Mouse (Mus musculus) liver, embryonic 16.5 days (tissue): ENCODE measurements around the gene Pawr. TPM values are rescaled to one million over a fixed set of nuclear protein-coding genes. Genes with fewer than 3 reads are reported as not detected.

ENCODE experiments used
- ATAC-seq: fragments of 200-750 bp; cut with Nextera tagmentation; 2 replicates; pipeline ENCODE4 v1.8.0; 2017; ENCODE audit warnings: low read depth, mild to moderate bottlenecking, moderate number of reproducible peaks, moderate library complexity
- H3K27ac ChIP-seq: fragments of 300-500 bp; sonication (generic); 2 replicates; pipeline ENCODE4 v1.5.1; 2014; ENCODE audit warnings: mild to moderate bottlenecking, low read length
- H3K27me3 ChIP-seq: fragments of 300-500 bp; sonication (generic); 2 replicates; pipeline ENCODE4 v1.6.1; 2014; ENCODE audit warnings: low read depth, low read length, mixed read lengths; ENCODE audit not compliant: control insufficient read depth, insufficient read depth
- H3K36me3 ChIP-seq: fragments of 300-500 bp; sonication (generic); 2 replicates; pipeline ENCODE4 v1.6.1; 2014; ENCODE audit warnings: mild to moderate bottlenecking; ENCODE audit not compliant: control insufficient read depth, insufficient read depth
- H3K4me1 ChIP-seq: fragments of 300-500 bp; sonication (generic); 2 replicates; pipeline ENCODE4 v1.6.1; 2014; ENCODE audit warnings: low read depth, low read length, mixed read lengths; ENCODE audit not compliant: control insufficient read depth
- H3K4me2 ChIP-seq: fragments of 300-500 bp; sonication (generic); 2 replicates; pipeline ENCODE4 v1.6.1; 2014; ENCODE audit warnings: low read depth, low read length, mixed read lengths
- H3K4me3 ChIP-seq: fragments of 300-500 bp; sonication (generic); 2 replicates; pipeline ENCODE4 v1.5.1; 2014; ENCODE audit warnings: low read depth, mild to moderate bottlenecking, low read length
- H3K9ac ChIP-seq: fragments of 300-500 bp; sonication (generic); 2 replicates; pipeline ENCODE4 v1.6.1; 2014; ENCODE audit warnings: low read depth, low read length
- H3K9me3 ChIP-seq: fragments of 300-500 bp; sonication (generic); replicated peaks from 2 replicates; pipeline ENCODE4 v1.6.1; 2016; ENCODE audit warnings: low read length; ENCODE audit not compliant: control insufficient read depth
- WGBS: fragments of 180-500 bp; shearing (Covaris S2); extraction: QIAGEN DNeasy Blood & Tissue Kit; methylation state at CpG from one replicate; pipeline ENCODE4 v1.1.7; 2014; ENCODE audit not compliant: insufficient replicate concordance; 5-methylcytosine and 5-hydroxymethylcytosine counted together
- polyA plus RNA-seq: library from polyadenylated mRNA; unstranded; fragments of >200 nt; fragmentation: Nextera tagmentation; extraction: Ambion mirVana; gene quantifications from 2 replicates; pipeline ENCODE4 v1.2.1, GENCODE M21; 2015

The Pawr gene
- polyA plus RNA-seq, result 3.1 and 3.7 TPM in 2 replicates

DNA sequence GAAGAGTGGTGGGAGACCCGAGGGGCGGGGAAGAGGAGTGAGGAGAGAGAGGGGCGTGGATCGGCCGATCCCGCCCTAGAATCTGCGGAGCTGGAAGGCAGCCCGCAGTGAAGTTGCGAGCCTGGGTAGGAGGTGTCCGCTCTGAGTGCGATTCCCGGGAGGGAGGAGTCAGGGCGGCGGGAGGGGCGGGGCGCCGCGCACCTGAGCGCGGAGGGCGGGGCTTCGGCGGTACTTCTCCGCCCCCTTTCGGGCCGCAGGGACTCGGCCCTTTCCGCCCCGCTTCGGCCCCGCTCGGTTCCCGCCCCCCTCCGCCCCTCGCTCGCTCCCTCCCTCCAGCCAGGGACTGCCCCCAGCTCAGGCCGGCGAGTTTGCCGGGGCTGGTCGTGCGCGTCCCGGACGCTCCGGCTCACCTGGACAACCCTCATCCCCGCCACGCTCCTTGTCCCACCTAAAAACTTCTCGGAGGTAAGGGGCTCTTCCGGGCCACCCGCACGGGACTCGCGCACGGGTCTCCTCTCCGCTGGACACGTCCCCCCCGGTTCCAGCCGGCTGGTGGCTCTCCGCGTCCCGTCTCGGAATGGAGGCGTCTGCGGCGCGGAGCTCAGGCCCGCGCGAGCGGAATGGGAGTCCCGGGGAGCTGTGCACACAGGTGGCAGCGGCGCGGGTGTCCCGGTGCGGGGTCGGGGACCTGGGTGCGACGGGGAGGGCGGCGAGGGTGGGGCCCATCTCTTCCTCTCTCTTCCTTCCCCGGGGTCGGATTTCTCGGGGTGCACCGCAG is at the start of gene Pawr:
Gene Pawr (plus strand): TSS at position 338 of the 778 bp plus-strand sequence.
- peak; percentile 88 for ATAC-seq
- H3K4me2 ChIP-seq, result peak within 1 kb of the TSS; percentile 72
- H3K4me1 ChIP-seq, result peaks cover 3% of the 10 kb centered on the region; the same call in 1 of the 2 replicates
- WGBS, result under 1% methylated on average over 72 of the region's 85 CpGs
- peaks cover 36% of the 10 kb centered on the region for H3K27me3 ChIP-seq
- H3K4me3 ChIP-seq, result peak within 1 kb of the TSS; percentile 72
- H3K9ac ChIP-seq, result peak within 1 kb of the TSS; percentile 68
- H3K36me3 ChIP-seq, result no peaks in the 10 kb centered on the region
- peak within 1 kb of the TSS; percentile 69 for H3K27ac ChIP-seq
- no peaks in the 10 kb centered on the region for H3K9me3 ChIP-seq

DNA sequence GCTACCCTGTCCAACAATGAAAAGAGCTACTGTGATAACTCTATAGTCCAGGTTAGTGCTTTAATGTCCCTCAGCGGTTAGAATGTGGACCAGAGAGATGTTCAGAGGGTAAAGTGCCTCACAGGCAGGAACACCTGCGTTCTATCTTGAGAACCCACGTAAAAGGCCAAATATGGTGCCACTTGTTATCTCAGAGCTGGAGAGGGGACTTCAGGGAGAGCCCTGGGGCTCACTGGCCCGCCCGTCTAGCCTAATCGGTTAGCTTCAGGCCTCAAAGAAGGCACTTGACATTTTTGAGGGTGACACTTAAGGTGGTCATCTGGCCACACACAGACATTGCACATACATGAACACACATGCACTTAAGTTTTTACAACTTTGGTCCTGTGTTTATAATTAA is 49.6 kb upstream of the Pawr start:
- Histone ChIP-seq H3K27ac (no peak overlapping the region), H3K4me1 (no peaks in the 10 kb centered on the region), H3K9ac (no peak overlapping the region), H3K4me3 (no peak overlapping the region), H3K27me3 (no peaks in the 10 kb centered on the region), H3K9me3 (no peaks in the 10 kb centered on the region), H3K4me2 (no peak overlapping the region), H3K36me3 (peaks cover 11% of the 10 kb centered on the region)
- peak; percentile 39; the same call in 1 of the 2 replicates for ATAC-seq
- WGBS, result 61% methylated on average over 6 of the region's 6 CpGs

DNA sequence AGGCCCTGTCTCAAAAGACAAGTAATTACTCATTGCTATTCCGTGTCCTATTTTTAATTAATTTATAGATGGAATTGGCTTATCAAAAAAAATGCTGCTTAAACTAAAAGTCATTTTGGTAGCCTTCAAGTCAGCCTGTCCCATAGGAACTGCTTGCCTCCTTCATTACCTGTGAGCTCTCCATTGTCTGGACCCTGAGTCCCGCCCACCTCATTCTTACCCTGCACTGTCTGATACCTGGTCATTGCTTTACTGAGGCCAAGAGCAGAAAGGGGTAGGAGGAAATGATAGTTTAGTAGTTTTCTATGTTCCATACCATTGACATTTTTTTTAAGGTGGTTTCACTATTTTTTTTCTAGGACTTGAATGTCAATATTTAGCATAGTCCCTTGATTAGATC is 48.5 kb upstream of the Pawr start:
- no peak for ATAC-seq
- Histone ChIP-seq H3K9me3 (no peaks in the 10 kb centered on the region), H3K36me3 (peaks cover 8% of the 10 kb centered on the region), H3K4me2 (no peak overlapping the region), H3K27ac (no peak overlapping the region), H3K27me3 (no peaks in the 10 kb centered on the region), H3K4me1 (no peaks in the 10 kb centered on the region), H3K4me3 (no peak overlapping the region), H3K9ac (no peak overlapping the region)
- 85% methylated on average over 2 of the region's 2 CpGs for WGBS

DNA sequence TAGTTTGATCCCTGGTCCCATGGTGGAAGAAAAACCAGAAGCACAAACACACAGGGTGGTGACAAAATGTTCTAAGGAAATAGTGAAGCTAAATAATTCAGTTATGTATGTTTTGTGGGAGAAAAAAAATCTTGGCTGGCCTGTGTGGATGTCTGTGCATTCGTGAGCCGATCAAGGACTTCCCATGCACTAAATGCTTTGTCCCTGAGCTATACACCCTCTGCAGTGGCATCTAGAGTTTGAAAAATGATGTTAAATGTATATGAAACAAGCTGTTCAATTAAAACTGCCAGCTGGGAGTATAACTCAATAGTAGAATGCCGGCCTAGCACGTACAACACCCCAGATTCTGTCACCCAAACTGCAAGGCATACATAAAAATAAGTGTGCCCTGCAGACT is 48.1 kb upstream of the Pawr start:
- Histone ChIP-seq H3K9ac (no peak overlapping the region), H3K4me2 (no peak overlapping the region), H3K9me3 (no peaks in the 10 kb centered on the region), H3K36me3 (peaks cover 8% of the 10 kb centered on the region), H3K4me3 (no peak overlapping the region), H3K4me1 (no peaks in the 10 kb centered on the region), H3K27ac (no peak overlapping the region), H3K27me3 (no peaks in the 10 kb centered on the region)
- 88% methylated on average over 4 of the region's 4 CpGs for WGBS
- ATAC-seq, result no peak

DNA sequence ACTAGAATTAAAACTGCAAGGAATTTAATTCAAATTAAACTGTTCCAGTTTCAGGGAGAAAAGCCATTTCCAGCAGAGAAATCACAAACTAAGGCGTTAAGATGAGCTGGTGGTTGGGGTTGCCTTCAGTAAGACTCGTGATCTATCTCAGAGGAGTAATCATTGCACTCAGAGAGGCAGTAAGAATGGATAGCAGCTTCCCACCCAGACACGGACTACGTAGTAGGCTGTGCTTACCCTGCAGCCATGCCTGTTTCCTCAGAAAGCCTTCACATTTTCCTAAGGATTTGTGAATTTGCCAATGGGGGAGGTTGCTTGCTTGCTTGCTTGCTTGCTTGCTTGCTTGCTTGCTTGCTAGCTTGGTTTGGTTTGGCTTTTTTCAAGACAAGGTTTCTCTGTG is 47.5 kb upstream of the Pawr start:
- H3K4me1 ChIP-seq, result no peaks in the 10 kb centered on the region
- 81% methylated on average over 4 of the region's 4 CpGs for WGBS
- H3K4me2 ChIP-seq, result no peak overlapping the region
- no peak overlapping the region for H3K4me3 ChIP-seq
- no peak overlapping the region for H3K9ac ChIP-seq
- peaks cover 8% of the 10 kb centered on the region for H3K36me3 ChIP-seq
- no peaks in the 10 kb centered on the region for H3K27me3 ChIP-seq
- no peaks in the 10 kb centered on the region for H3K9me3 ChIP-seq
- no peak overlapping the region for H3K27ac ChIP-seq
- ATAC-seq, result no peak

DNA sequence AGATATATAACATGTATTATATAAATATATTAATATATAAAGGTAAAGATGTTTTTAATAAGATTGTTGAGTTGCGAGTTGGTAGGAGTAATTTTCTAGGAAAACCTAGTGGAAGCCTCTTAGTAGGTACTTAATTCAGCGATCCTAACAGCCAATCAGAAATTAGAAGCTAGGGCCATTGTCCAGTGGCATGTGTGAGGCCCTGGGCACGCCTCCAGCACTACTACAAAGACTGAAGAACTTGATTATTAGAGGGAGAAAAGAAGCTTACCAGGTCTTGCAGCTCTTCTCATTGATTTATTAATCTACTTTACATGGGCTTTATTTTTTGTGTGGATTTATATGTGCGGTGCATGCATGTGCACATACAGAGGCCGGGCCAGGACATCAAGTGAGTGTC is 46.9 kb upstream of the Pawr start:
- Histone ChIP-seq H3K4me3 (no peak overlapping the region), H3K27me3 (no peaks in the 10 kb centered on the region), H3K9ac (no peak overlapping the region), H3K4me2 (no peak overlapping the region), H3K27ac (no peak overlapping the region), H3K4me1 (no peaks in the 10 kb centered on the region), H3K9me3 (no peaks in the 10 kb centered on the region), H3K36me3 (peaks cover 6% of the 10 kb centered on the region)
- no peak for ATAC-seq
- WGBS, result 72% methylated on average over 5 of the region's 5 CpGs

DNA sequence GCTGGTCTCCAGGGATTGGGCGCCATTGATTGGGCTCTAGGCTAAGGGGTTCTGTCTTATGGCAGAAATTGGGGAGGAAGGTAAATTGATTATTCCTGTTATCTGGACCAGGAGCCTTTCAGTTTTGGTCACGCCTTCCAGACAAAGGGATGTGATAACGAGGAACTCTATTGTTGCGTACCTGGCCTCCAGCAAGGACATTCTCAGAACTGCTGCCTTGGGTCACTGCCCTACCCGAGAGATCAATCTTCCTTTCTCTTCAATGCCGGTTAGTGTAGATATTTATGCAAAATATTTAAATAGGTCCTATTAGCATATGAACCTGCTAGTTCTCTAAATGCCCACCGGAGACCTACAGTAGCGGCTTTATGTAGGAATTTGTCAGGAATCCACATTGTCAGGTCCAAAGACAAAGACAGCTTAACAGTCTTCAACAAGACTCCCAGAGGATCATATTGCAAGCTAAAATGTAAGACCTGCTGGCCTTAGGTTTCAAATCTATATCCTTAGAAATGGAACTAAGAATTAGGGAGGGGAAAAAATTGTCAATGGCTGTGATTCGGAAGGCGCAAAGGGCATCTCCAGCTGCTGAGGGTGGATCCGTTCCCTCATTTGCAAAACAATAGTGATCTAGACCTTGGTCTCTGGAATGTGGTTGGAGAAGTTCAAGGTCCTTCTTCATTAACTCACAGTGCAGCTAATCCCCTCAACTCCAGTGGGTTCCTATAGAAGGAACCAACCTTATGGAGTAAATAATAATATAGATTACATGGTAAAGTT is 45.1 kb upstream of the Pawr start:
- H3K4me3 ChIP-seq, result no peak overlapping the region
- no peak overlapping the region for H3K27ac ChIP-seq
- no peak overlapping the region for H3K4me2 ChIP-seq
- no peaks in the 10 kb centered on the region for H3K27me3 ChIP-seq
- no peaks in the 10 kb centered on the region for H3K9me3 ChIP-seq
- H3K4me1 ChIP-seq, result no peaks in the 10 kb centered on the region
- H3K36me3 ChIP-seq, result no peaks in the 10 kb centered on the region
- H3K9ac ChIP-seq, result no peak overlapping the region
- WGBS, result 67% methylated on average over 11 of the region's 11 CpGs
- ATAC-seq, result no peak

DNA sequence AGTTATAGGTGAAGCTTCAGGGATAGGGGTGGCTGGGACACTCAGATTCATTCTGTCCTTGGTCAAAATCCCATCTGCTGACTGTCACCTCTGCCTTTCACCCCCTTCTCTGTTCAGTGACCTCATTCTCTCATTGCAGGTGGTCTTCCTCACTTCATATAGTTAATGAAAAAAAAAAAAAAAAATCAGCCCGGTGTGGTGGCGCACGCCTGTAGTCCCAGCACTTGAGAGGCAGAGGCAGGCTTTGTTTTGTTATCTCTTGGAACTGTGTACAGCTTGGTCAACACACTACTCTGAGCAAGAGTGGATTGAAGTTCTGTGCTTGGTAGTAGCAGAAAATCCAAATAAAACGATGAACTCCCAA is 44.5 kb upstream of the Pawr start:
- WGBS, result 70% methylated on average over 4 of the region's 4 CpGs
- Histone ChIP-seq H3K4me3 (no peak overlapping the region), H3K27ac (no peak overlapping the region), H3K4me2 (no peak overlapping the region), H3K9me3 (no peaks in the 10 kb centered on the region), H3K27me3 (no peaks in the 10 kb centered on the region), H3K9ac (no peak overlapping the region), H3K4me1 (no peaks in the 10 kb centered on the region), H3K36me3 (no peaks in the 10 kb centered on the region)
- no peak for ATAC-seq

DNA sequence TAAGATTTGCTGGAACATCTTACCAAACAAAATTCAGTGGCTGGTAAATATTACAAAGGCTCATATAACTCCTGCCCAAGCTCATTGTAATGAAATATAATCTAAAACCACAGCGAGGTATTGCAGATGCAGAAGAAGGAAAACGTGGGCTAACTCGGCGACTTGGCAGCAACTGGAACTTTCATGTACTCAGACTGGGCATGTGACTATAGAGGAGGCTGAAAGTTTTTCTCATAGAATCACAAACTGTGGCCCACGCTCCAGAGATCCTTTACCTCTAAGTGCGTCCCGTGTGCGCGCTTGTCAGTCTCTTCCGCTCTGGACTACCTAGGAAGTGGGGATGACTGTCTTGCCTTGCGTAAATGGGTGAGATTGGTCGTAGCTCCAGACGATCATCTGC is 41.9 kb upstream of the Pawr start:
- no peaks in the 10 kb centered on the region for H3K4me1 ChIP-seq
- no peaks in the 10 kb centered on the region for H3K27me3 ChIP-seq
- H3K9ac ChIP-seq, result no peak overlapping the region
- ATAC-seq, result no peak
- H3K4me2 ChIP-seq, result no peak overlapping the region
- H3K4me3 ChIP-seq, result no peak overlapping the region
- 82% methylated on average over 13 of the region's 13 CpGs for WGBS
- H3K36me3 ChIP-seq, result no peaks in the 10 kb centered on the region
- H3K27ac ChIP-seq, result no peak overlapping the region
- H3K9me3 ChIP-seq, result no peaks in the 10 kb centered on the region
